Mouse (Mus musculus): ENCODE measurements around the gene St3gal6. TPM values are rescaled to one million over a fixed set of nuclear protein-coding genes. Genes with fewer than 3 reads are reported as not detected.

Gene St3gal6
- polyA plus RNA-seq, 1 experiment from 2014 or later, result 5.7 TPM

GRCm38 (mm10) chr16:58451647-58452046 is 72.4 kb downstream of the St3gal6 start:
- no peaks in the 10 kb centered on the region for H3K27me3 ChIP-seq
- no peaks in the 10 kb centered on the region for H3K4me1 ChIP-seq
- no peak overlapping the region for H3K4me2 ChIP-seq
- no peak overlapping the region for H3K4me3 ChIP-seq
- no peaks in the 10 kb centered on the region for H3K9me3 ChIP-seq (replicated peaks)
- no peak for ATAC-seq
- peaks cover 28% of the 10 kb centered on the region; the same call in 1 of the 2 replicates for H3K36me3 ChIP-seq (ENCODE audit: poor library complexity, severe bottlenecking)
- H3K27ac ChIP-seq, result no peak overlapping the region
- H3K9ac ChIP-seq, result no peak overlapping the region
- WGBS, result 89% methylated on average over 5 of the region's 5 CpGs

GRCm38 (mm10) chr16:58450648-58451047 is 73.4 kb downstream of the St3gal6 start:
- Histone ChIP-seq H3K27ac (no peak overlapping the region), H3K9ac (no peak overlapping the region), H3K4me2 (no peak overlapping the region), H3K4me1 (no peaks in the 10 kb centered on the region), H3K36me3 (ENCODE audit: poor library complexity, severe bottlenecking) (peaks cover 26% of the 10 kb centered on the region; the same call in 1 of the 2 replicates), H3K27me3 (no peaks in the 10 kb centered on the region), H3K4me3 (no peak overlapping the region), H3K9me3 (replicated peaks) (no peaks in the 10 kb centered on the region)
- WGBS, result 77% methylated on average over 6 of the region's 6 CpGs
- ATAC-seq, result no peak

GRCm38 (mm10) chr16:58449073-58449472 is 75.0 kb downstream of the St3gal6 start:
- Histone ChIP-seq H3K36me3 (ENCODE audit: poor library complexity, severe bottlenecking) (peaks cover 26% of the 10 kb centered on the region; the same call in 1 of the 2 replicates), H3K9ac (no peak overlapping the region), H3K4me2 (no peak overlapping the region), H3K27me3 (no peaks in the 10 kb centered on the region), H3K4me3 (no peak overlapping the region), H3K4me1 (no peaks in the 10 kb centered on the region), H3K27ac (no peak overlapping the region), H3K9me3 (replicated peaks) (no peaks in the 10 kb centered on the region)
- no peak for ATAC-seq
- 84% methylated on average over 4 of the region's 4 CpGs for WGBS

- Histone ChIP-seq H3K36me3 (ENCODE audit: poor library complexity, severe bottlenecking) (peaks cover 17% of the 10 kb centered on the region; the same call in 1 of the 2 replicates), H3K27ac (no peak overlapping the region), H3K9me3 (replicated peaks) (no peaks in the 10 kb centered on the region), H3K27me3 (no peaks in the 10 kb centered on the region), H3K4me3 (no peak overlapping the region), H3K4me2 (no peak overlapping the region), H3K4me1 (no peaks in the 10 kb centered on the region), H3K9ac (no peak overlapping the region)
- ATAC-seq, result no peak
- WGBS, result 95% methylated on average over 4 of the region's 4 CpGs
Measured at GRCm38 (mm10) chr16:58446281-58447259, 77.5 kb downstream of the St3gal6 start.

GRCm38 (mm10) chr16:58444735-58445134 is 79.3 kb downstream of the St3gal6 start:
- Histone ChIP-seq H3K36me3 (ENCODE audit: poor library complexity, severe bottlenecking) (0 out of 2 replicates have a peak, but pooled peaks cover 2% of the 10 kb centered on the region), H3K4me2 (no peak overlapping the region), H3K4me1 (no peaks in the 10 kb centered on the region), H3K9ac (no peak overlapping the region), H3K27ac (no peak overlapping the region), H3K4me3 (no peak overlapping the region), H3K9me3 (replicated peaks) (no peaks in the 10 kb centered on the region), H3K27me3 (no peaks in the 10 kb centered on the region)
- 71% methylated on average over 6 of the region's 6 CpGs for WGBS
- no peak for ATAC-seq

GRCm38 (mm10) chr16:58432384-58432783 is 91.7 kb downstream of the St3gal6 start:
- Histone ChIP-seq H3K9ac (no peak overlapping the region), H3K4me2 (no peak overlapping the region), H3K9me3 (replicated peaks) (no peaks in the 10 kb centered on the region), H3K4me3 (no peak overlapping the region), H3K27ac (no peak overlapping the region), H3K4me1 (no peaks in the 10 kb centered on the region), H3K27me3 (no peaks in the 10 kb centered on the region), H3K36me3 (ENCODE audit: poor library complexity, severe bottlenecking) (peaks cover 14% of the 10 kb centered on the region)
- 98% methylated on average over 1 of the region's 1 CpGs for WGBS
- ATAC-seq, result no peak

- H3K4me1 ChIP-seq, result no peaks in the 10 kb centered on the region
- no peak for ATAC-seq
- H3K9me3 ChIP-seq (replicated peaks), result no peaks in the 10 kb centered on the region
- H3K4me3 ChIP-seq, result no peak overlapping the region
- no peak overlapping the region for H3K27ac ChIP-seq
- no peaks in the 10 kb centered on the region for H3K27me3 ChIP-seq
- H3K9ac ChIP-seq, result no peak overlapping the region
- H3K4me2 ChIP-seq, result no peak overlapping the region
- peaks cover 4% of the 10 kb centered on the region for H3K36me3 ChIP-seq (ENCODE audit: poor library complexity, severe bottlenecking)
- 79% methylated on average over 7 of the region's 7 CpGs for WGBS
Measured at GRCm38 (mm10) chr16:58430246-58430645, 93.8 kb downstream of the St3gal6 start.

- Histone ChIP-seq H3K4me1 (peaks cover 5% of the 10 kb centered on the region), H3K9me3 (replicated peaks) (no peaks in the 10 kb centered on the region), H3K9ac (no peak overlapping the region), H3K4me2 (no peak overlapping the region), H3K27me3 (no peaks in the 10 kb centered on the region), H3K4me3 (no peak overlapping the region), H3K27ac (no peak overlapping the region), H3K36me3 (ENCODE audit: poor library complexity, severe bottlenecking) (no peaks in the 10 kb centered on the region; the same call in 1 of the 2 replicates)
- WGBS, result 56% methylated on average over 11 of the region's 11 CpGs
- ATAC-seq, result peak; percentile 41; the same call in 1 of the 2 replicates
Measured at GRCm38 (mm10) chr16:58421696-58422354, 102.2 kb downstream of the St3gal6 start.

Other genes starting within 250 kb of the St3gal6 start
- 5.4 and 6.1 TPM in 2 replicates for gene Dcbld2, start 115.8 kb downstream of the St3gal6 start, polyA plus RNA-seq (2015; fragmentation: Nextera tagmentation; extraction: Ambion mirVana)
- not detected in 2 replicates for gene Gm813, start 92.7 kb upstream of the St3gal6 start, polyA plus RNA-seq (2015; fragmentation: Nextera tagmentation; extraction: Ambion mirVana)
- gene E330017A01Rik, start 114.5 kb upstream of the St3gal6 start, polyA plus RNA-seq (2015; fragmentation: Nextera tagmentation; extraction: Ambion mirVana), result not detected in 2 replicates
- gene Cpox, start 146.0 kb upstream of the St3gal6 start, polyA plus RNA-seq (2015; fragmentation: Nextera tagmentation; extraction: Ambion mirVana), result 8.4 and 10.3 TPM in 2 replicates
- not detected in 2 replicates for gene Gpr15, start 194.8 kb upstream of the St3gal6 start, polyA plus RNA-seq (2015; fragmentation: Nextera tagmentation; extraction: Ambion mirVana)
- 108 and 110 TPM in 2 replicates for gene Cldnd1, start 203.7 kb upstream of the St3gal6 start, polyA plus RNA-seq (2015; fragmentation: Nextera tagmentation; extraction: Ambion mirVana)
- gene Olfr172, start 238.9 kb upstream of the St3gal6 start, polyA plus RNA-seq (2015; fragmentation: Nextera tagmentation; extraction: Ambion mirVana), result not detected in 2 replicates

Measured in forebrain, embryonic 13.5 days (tissue).